Mouse (Mus musculus) heart, postnatal 0 days (tissue): ENCODE data around the gene Atxn1. TPM values are rescaled to one million over a fixed set of nuclear protein-coding genes. Genes with fewer than 3 reads are reported as not detected.

Experiments
- ATAC-seq: fragments of 200-750 bp; cut with Nextera tagmentation; 2 replicates; pipeline ENCODE4 v1.8.0; 2017; ENCODE audit warnings: low read depth, moderate number of reproducible peaks, moderate library complexity; ENCODE audit not compliant: insufficient read depth
- DNase-seq: peaks from one replicate; pipeline ENCODE4 v3.0.0-alpha.2; 2016; ENCODE audit warnings: low spot score
- H3K27ac ChIP-seq: fragments of 300-500 bp; sonication (generic); 2 replicates; pipeline ENCODE4 v1.5.1; 2014; ENCODE audit warnings: low read depth, mild to moderate bottlenecking
- H3K27me3 ChIP-seq: fragments of 300-500 bp; sonication (generic); 2 replicates; pipeline ENCODE4 v1.6.1; 2014; ENCODE audit warnings: low read length, mixed read lengths; ENCODE audit not compliant: control insufficient read depth, insufficient read depth
- H3K36me3 ChIP-seq: fragments of 300-500 bp; sonication (generic); replicated peaks from 2 replicates; pipeline ENCODE4 v1.6.1; 2014; ENCODE audit warnings: low read length, mixed read lengths; ENCODE audit not compliant: control insufficient read depth, insufficient read depth
- H3K4me1 ChIP-seq: fragments of 300-500 bp; sonication (generic); 2 replicates; pipeline ENCODE4 v1.6.1; 2014; ENCODE audit warnings: antibody characterized with exemption; ENCODE audit not compliant: control insufficient read depth, insufficient read depth
- H3K4me2 ChIP-seq: fragments of 300-500 bp; sonication (generic); 2 replicates; pipeline ENCODE4 v1.6.1; 2014; ENCODE audit warnings: low read depth, mild to moderate bottlenecking, low read length, moderate library complexity
- H3K4me3 ChIP-seq: fragments of 300-500 bp; sonication (generic); 2 replicates; pipeline ENCODE4 v1.5.1; 2014; ENCODE audit warnings: low read depth, low read length
- H3K9ac ChIP-seq: fragments of 300-500 bp; sonication (generic); replicated peaks from 2 replicates; pipeline ENCODE4 v1.6.1; 2014; ENCODE audit warnings: low read depth, low read length, mixed read lengths
- H3K9me3 ChIP-seq: fragments of 300-500 bp; sonication (generic); replicated peaks from 2 replicates; pipeline ENCODE4 v1.6.1; 2016; ENCODE audit warnings: low read length; ENCODE audit not compliant: control insufficient read depth
- CTCF ChIP-seq: IDR thresholded peaks from 2 replicates; pipeline ENCODE4 v1.5.1; 2016; ENCODE audit warnings: antibody characterized with exemption, control low read depth, low read depth
- EP300 ChIP-seq: IDR thresholded peaks from 2 replicates; pipeline ENCODE4 v1.6.1; 2016; ENCODE audit warnings: antibody characterized with exemption, low read depth
- WGBS: fragments of 180-500 bp; shearing (Covaris S2); extraction: QIAGEN DNeasy Blood & Tissue Kit; methylation state at CpG from one replicate; pipeline ENCODE4 v1.1.7; 2014; 5-methylcytosine and 5-hydroxymethylcytosine counted together
- polyA plus RNA-seq: library from polyadenylated mRNA; unstranded; fragments of >200 nt; fragmentation: Nextera tagmentation; extraction: Ambion mirVana; gene quantifications from 2 replicates; pipeline ENCODE4 v1.2.1, GENCODE M21; 2015
- total RNA-seq: library from RNA; depleted of rRNA; stranded (reverse); fragments of >200 nt; gene quantifications from 2 replicates; pipeline ENCODE4 v1.2.3, GENCODE M21; 2014; ENCODE audit warnings: low replicate concordance

Atxn1 gene
- total and polyA plus RNA-seq, 2 experiments from 2014 or later = 10.3 to 15.0 TPM

DNA sequence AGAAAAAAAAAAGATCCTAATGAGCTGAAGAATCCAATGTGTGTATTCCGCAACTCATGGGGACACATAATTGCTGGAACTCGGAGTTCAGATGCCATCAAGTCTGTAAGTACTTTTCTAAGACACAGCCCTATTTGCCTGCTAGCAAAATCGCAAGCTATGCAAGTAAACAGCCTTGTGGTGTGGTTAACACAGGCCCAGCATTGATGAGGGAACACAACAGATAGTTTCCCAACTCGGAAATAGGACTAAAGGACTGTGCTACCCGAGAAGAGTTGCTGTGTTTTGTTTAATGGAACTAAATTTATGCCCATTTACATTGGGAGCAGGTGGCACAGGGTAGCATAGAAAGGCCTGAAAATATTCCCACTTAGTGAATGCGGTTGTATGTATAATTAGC, 214.2 kb downstream of the Atxn1 start:
- H3K9ac ChIP-seq = no peak overlapping the region
- no peak for DNase-seq
- no peak overlapping the region for H3K4me3 ChIP-seq
- no peaks in the 10 kb centered on the region for H3K27me3 ChIP-seq
- H3K36me3 ChIP-seq = no peaks in the 10 kb centered on the region
- WGBS = 76% methylated on average over 6 of the region's 6 CpGs
- no peak overlapping the region for H3K4me2 ChIP-seq
- H3K4me1 ChIP-seq = peaks cover 34% of the 10 kb centered on the region
- peak overlapping the region; percentile 16 for H3K27ac ChIP-seq
- no peak for ATAC-seq
- TF ChIP-seq EP300 (no peak), CTCF (no peak)
- no peaks in the 10 kb centered on the region for H3K9me3 ChIP-seq

DNA sequence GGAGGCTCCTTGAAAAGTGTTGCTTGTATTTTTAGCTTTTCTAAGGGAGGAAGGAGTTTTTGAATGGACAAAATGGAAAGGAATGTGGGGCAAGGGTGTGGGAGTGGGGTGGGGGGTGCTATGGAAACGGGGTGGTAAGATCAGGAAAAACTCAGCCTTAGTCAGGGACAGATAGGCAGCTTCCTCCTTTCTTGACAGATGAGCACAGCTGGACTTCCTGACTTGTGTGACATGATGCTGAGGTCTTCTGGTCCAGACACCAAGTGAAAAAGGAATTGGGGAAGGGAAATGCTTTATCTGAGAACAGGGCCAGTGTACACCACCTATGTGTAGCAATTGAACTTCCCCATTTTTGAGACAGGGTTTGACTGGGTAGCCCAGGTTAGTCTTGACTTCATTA, 214.9 kb downstream of the Atxn1 start:
- Histone ChIP-seq H3K27me3 (no peaks in the 10 kb centered on the region), H3K9ac (no peak overlapping the region), H3K4me2 (no peak overlapping the region), H3K9me3 (no peaks in the 10 kb centered on the region), H3K36me3 (no peaks in the 10 kb centered on the region), H3K4me1 (peaks cover 34% of the 10 kb centered on the region), H3K27ac (peak overlapping the region; percentile 60), H3K4me3 (no peak overlapping the region)
- TF ChIP-seq EP300 (no peak), CTCF (no peak)
- peak; percentile 22 for DNase-seq
- 20% methylated on average over 1 of the region's 1 CpGs for WGBS
- ATAC-seq = no peak

DNA sequence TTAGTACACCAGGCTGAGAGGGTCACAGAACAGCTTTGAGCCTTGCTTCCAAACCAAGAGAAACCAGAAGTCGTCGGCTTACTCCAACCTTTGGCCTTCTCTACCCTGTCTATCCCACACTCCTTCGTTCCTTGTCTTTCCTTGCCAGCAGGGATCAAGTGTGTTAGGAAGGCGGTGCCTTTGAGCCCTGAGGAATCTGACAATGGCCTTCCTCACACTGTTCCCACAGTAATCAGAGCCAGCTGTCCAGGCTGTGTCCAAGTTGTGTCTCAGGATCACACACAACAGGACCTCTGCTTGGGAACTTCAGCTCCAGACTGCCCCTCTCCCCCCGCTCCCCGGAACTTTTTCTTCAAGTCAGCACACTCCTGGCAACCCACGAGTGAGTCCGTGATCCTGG, 215.6 kb downstream of the Atxn1 start:
- H3K36me3 ChIP-seq = no peaks in the 10 kb centered on the region
- WGBS = 68% methylated on average over 8 of the region's 8 CpGs
- no peaks in the 10 kb centered on the region for H3K27me3 ChIP-seq
- H3K4me1 ChIP-seq = peaks cover 34% of the 10 kb centered on the region
- TF ChIP-seq CTCF = no peak
- TF ChIP-seq EP300 = no peak
- DNase-seq (no peak), ATAC-seq (peak; percentile 28; the same call in 1 of the 2 replicates)
- no peaks in the 10 kb centered on the region for H3K9me3 ChIP-seq
- H3K9ac ChIP-seq = no peak overlapping the region
- H3K4me3 ChIP-seq = no peak overlapping the region
- peak overlapping the region; percentile 60 for H3K27ac ChIP-seq
- no peak overlapping the region for H3K4me2 ChIP-seq

DNA sequence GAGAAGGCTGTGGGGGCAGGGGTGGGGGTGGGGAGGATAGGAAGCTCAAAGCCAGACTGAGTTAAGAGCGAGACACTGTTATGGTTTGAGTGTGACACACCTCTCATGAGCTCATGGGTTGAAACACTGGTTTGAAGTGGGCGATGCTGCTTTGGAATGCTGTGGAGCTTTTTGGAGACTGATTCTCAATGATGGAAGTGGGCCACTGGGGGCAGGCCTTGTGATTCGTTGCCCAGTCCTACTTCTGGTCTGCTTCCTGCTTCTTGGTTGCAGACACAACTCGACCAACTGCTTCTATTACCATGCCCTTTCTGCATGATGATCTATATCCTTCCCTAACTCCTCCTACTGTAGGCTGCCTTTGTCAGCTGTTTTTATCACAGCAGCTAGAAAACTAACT, 216.1 kb downstream of the Atxn1 start:
- H3K4me2 ChIP-seq = no peak overlapping the region
- H3K9me3 ChIP-seq = no peaks in the 10 kb centered on the region
- TF ChIP-seq EP300 = no peak
- no peak for TF ChIP-seq CTCF
- peaks cover 34% of the 10 kb centered on the region for H3K4me1 ChIP-seq
- no peak overlapping the region for H3K9ac ChIP-seq
- no peaks in the 10 kb centered on the region for H3K27me3 ChIP-seq
- no peak overlapping the region for H3K4me3 ChIP-seq
- peak overlapping the region; percentile 60 for H3K27ac ChIP-seq
- no peaks in the 10 kb centered on the region for H3K36me3 ChIP-seq
- ATAC-seq (peak; percentile 63), DNase-seq (peak; percentile 28)
- WGBS = 31% methylated on average over 4 of the region's 4 CpGs

DNA sequence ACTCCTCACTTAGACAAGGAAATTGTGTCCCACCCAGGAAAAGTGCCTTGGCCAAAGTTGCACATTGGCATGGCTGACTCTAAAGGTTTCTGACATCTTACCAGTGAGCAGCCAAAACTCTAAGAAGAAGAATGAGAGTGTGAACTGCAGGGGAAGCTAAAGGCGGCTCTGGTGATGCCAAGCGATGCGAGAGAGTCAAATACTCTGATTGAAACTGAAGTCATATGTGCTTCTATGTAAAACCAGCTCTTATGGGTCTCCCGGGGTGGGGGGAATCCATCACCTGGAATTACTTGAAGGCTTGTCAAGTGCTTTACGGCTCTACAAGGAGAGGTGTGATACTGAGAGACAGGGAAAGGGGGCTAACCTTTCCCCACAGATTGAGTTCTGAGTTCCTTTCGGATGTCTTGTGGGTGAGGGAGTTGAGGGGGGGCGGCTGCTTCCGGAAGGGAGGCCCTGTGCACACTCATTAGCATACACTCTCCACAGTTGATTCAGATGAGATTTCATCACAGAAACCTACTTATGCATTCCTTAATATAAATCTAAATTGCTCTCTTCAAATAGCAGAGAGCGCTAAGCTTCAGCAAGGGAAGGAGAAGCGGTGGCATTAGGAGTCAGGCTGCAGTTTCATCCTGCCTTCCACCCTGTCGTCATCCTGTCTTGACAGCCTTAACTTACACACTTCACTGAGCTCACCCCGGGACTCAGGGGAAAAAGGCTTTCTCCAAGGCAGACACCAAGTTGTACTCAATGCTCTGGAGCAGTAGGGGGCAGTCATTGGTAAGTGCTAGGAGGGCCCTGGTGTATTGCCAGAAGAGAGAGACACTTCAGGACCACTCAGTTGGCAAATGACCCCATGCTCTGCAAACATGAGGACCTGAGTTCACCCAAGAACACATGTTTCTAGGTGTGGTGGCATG, 218.7 kb downstream of the Atxn1 start:
- H3K4me2 ChIP-seq = no peak overlapping the region
- TF ChIP-seq EP300 = no peak
- peak; percentile 45 for TF ChIP-seq CTCF
- H3K9me3 ChIP-seq = no peaks in the 10 kb centered on the region
- H3K4me1 ChIP-seq = peaks cover 29% of the 10 kb centered on the region
- no peak for DNase-seq
- H3K27ac ChIP-seq = no peak overlapping the region
- WGBS = 81% methylated on average over 12 of the region's 12 CpGs
- no peak for ATAC-seq
- H3K4me3 ChIP-seq = no peak overlapping the region
- H3K36me3 ChIP-seq = no peaks in the 10 kb centered on the region
- no peaks in the 10 kb centered on the region for H3K27me3 ChIP-seq
- no peak overlapping the region for H3K9ac ChIP-seq
